Mouse (Mus musculus): ENCODE data around the gene R3hdml.

DNA sequence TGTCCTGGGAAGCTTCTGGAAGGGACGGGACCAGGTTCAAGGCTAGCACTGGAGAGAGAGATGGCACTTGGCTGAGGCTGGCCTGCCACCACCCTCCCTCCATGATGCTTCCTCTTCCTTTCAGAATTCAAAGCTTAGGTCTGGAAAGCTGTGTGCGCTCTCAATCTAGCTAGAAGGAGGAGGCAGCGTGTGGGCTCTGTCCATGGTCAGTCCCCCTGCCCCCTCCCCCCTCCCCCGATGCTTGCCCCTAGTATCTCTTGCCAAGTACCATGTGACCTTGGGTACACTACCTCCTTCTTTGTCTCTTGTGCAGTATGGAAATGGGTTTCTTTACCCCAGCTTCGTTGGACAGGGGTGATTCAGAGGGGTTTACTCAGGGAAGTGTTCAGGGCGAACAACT is 56.7 kb downstream of the R3hdml start:
- TF ChIP-seq EP300 (IDR thresholded peaks at IDR 0.05; ENCODE audit: low read length) (no peak), CHD1 (IDR thresholded peaks at IDR 0.05; ENCODE audit: low read depth, low read length) (no peak), GABPA (IDR thresholded peaks at IDR 0.05; ENCODE audit: insufficient replicate concordance, low read depth, low read length) (no peak), CTCF (conservative IDR thresholded peaks at IDR 0.05 in 1 of 2, IDR thresholded peaks at IDR 0.05 in 1 of 2; ENCODE audit: low read depth in 2 of 2, low read length in 2 of 2) (no peak), UBTF (IDR thresholded peaks at IDR 0.05; ENCODE audit: low read depth, low read length) (no peak), SIN3A (IDR thresholded peaks at IDR 0.05; ENCODE audit: low read length) (no peak), MYC (IDR thresholded peaks at IDR 0.05; ENCODE audit: low read depth, low read length) (no peak), E2F4 (IDR thresholded peaks at IDR 0.05; ENCODE audit: insufficient replicate concordance, low read depth, low read length) (no peak), MAX (IDR thresholded peaks at IDR 0.05; ENCODE audit: low read length) (no peak), POLR2A (IDR thresholded peaks at IDR 0.05; ENCODE audit: low read depth, low read length) (no peak), ZC3H11A (IDR thresholded peaks at IDR 0.05; ENCODE audit: low read depth, low read length) (no peak), ZKSCAN1 (IDR thresholded peaks at IDR 0.05; ENCODE audit: borderline replicate concordance, low read depth, low read length) (no peak), HCFC1 (IDR thresholded peaks at IDR 0.05; ENCODE audit: low read depth, low read length) (no peak)
